Mouse (Mus musculus): ENCODE data around the gene Gpt2. TPM values are rescaled to one million over a fixed set of nuclear protein-coding genes. Genes with fewer than 3 reads are reported as not detected.
A peak's percentile ranks its signal among the peaks of the same experiment; 100 is the strongest.

Gene Gpt2
- polyA plus RNA-seq, 1 experiment from 2014 or later: 5.7 TPM

GRCm38 (mm10) chr8:85478397-85478796, 14.0 kb upstream of the Gpt2 start:
- H3K4me3 ChIP-seq (ENCODE audit: low read length): no peak overlapping the region
- H3K4me2 ChIP-seq (ENCODE audit: low read depth, low read length): no peak overlapping the region
- H3K9ac ChIP-seq (ENCODE audit: low read length): no peak overlapping the region
- H3K9me3 ChIP-seq (replicated peaks; ENCODE audit: control insufficient read depth, low read length): no peaks in the 10 kb centered on the region
- ATAC-seq (replicated peaks; ENCODE audit: extremely low read depth, insufficient read depth, low FRiP score): no peak
- no peaks in the 10 kb centered on the region for H3K27me3 ChIP-seq (ENCODE audit: control insufficient read depth, insufficient read depth, low read length)
- 81% methylated on average over 2 of the region's 2 CpGs for WGBS
- H3K27ac ChIP-seq (ENCODE audit: low read length): no peak overlapping the region
- H3K4me1 ChIP-seq (ENCODE audit: control insufficient read depth, insufficient read depth, low read length): no peaks in the 10 kb centered on the region
- no peaks in the 10 kb centered on the region for H3K36me3 ChIP-seq (ENCODE audit: control insufficient read depth, insufficient read depth)

GRCm38 (mm10) chr8:85479710-85480109, 12.7 kb upstream of the Gpt2 start:
- no peak for ATAC-seq (replicated peaks; ENCODE audit: extremely low read depth, insufficient read depth, low FRiP score)
- no peak overlapping the region for H3K27ac ChIP-seq (ENCODE audit: low read length)
- no peak overlapping the region for H3K9ac ChIP-seq (ENCODE audit: low read length)
- H3K4me2 ChIP-seq (ENCODE audit: low read depth, low read length): no peak overlapping the region
- 65% methylated on average over 2 of the region's 2 CpGs for WGBS
- H3K4me1 ChIP-seq (ENCODE audit: control insufficient read depth, insufficient read depth, low read length): no peaks in the 10 kb centered on the region
- H3K36me3 ChIP-seq (ENCODE audit: control insufficient read depth, insufficient read depth): no peaks in the 10 kb centered on the region
- H3K4me3 ChIP-seq (ENCODE audit: low read length): no peak overlapping the region
- no peaks in the 10 kb centered on the region for H3K9me3 ChIP-seq (replicated peaks; ENCODE audit: control insufficient read depth, low read length)
- H3K27me3 ChIP-seq (ENCODE audit: control insufficient read depth, insufficient read depth, low read length): no peaks in the 10 kb centered on the region

GRCm38 (mm10) chr8:85481900-85482299, 10.5 kb upstream of the Gpt2 start:
- 0 out of 2 replicates have a peak overlapping the region, but pooled peaks have one; percentile 22 for H3K9ac ChIP-seq (ENCODE audit: low read length)

GRCm38 (mm10) chr8:85482427-85482826, 9.9 kb upstream of the Gpt2 start:
- no peaks in the 10 kb centered on the region for H3K36me3 ChIP-seq (ENCODE audit: control insufficient read depth, insufficient read depth)
- no peak overlapping the region for H3K27ac ChIP-seq (ENCODE audit: low read length)
- H3K4me2 ChIP-seq (ENCODE audit: low read depth, low read length): peak overlapping the region; percentile 52
- H3K9me3 ChIP-seq (replicated peaks; ENCODE audit: control insufficient read depth, low read length): no peaks in the 10 kb centered on the region
- no peak for ATAC-seq (replicated peaks; ENCODE audit: extremely low read depth, insufficient read depth, low FRiP score)
- no peak overlapping the region for H3K4me3 ChIP-seq (ENCODE audit: low read length)
- no peaks in the 10 kb centered on the region for H3K4me1 ChIP-seq (ENCODE audit: control insufficient read depth, insufficient read depth, low read length)
- H3K9ac ChIP-seq (ENCODE audit: low read length): no peak overlapping the region
- H3K27me3 ChIP-seq (ENCODE audit: control insufficient read depth, insufficient read depth, low read length): no peaks in the 10 kb centered on the region
- 62% methylated on average over 6 of the region's 6 CpGs for WGBS

More at GRCm38 (mm10) chr8:85481900-85482299, 10.5 kb upstream of the Gpt2 start:
- 15% methylated on average over 10 of the region's 10 CpGs for WGBS
- H3K4me2 ChIP-seq (ENCODE audit: low read depth, low read length): peak overlapping the region; percentile 52
- no peaks in the 10 kb centered on the region for H3K4me1 ChIP-seq (ENCODE audit: control insufficient read depth, insufficient read depth, low read length)
- H3K27ac ChIP-seq (ENCODE audit: low read length): no peak overlapping the region
- peak; percentile 65 for ATAC-seq (replicated peaks; ENCODE audit: extremely low read depth, insufficient read depth, low FRiP score)
- H3K4me3 ChIP-seq (ENCODE audit: low read length): peak overlapping the region; percentile 16
- no peaks in the 10 kb centered on the region for H3K36me3 ChIP-seq (ENCODE audit: control insufficient read depth, insufficient read depth)
- no peaks in the 10 kb centered on the region for H3K27me3 ChIP-seq (ENCODE audit: control insufficient read depth, insufficient read depth, low read length)
- H3K9me3 ChIP-seq (replicated peaks; ENCODE audit: control insufficient read depth, low read length): no peaks in the 10 kb centered on the region

- H3K27ac ChIP-seq (ENCODE audit: low read length): no peak overlapping the region
- no peaks in the 10 kb centered on the region for H3K4me1 ChIP-seq (ENCODE audit: control insufficient read depth, insufficient read depth, low read length)
- H3K27me3 ChIP-seq (ENCODE audit: control insufficient read depth, insufficient read depth, low read length): no peaks in the 10 kb centered on the region
- no peaks in the 10 kb centered on the region for H3K36me3 ChIP-seq (ENCODE audit: control insufficient read depth, insufficient read depth)
- H3K4me3 ChIP-seq (ENCODE audit: low read length): no peak overlapping the region
- H3K4me2 ChIP-seq (ENCODE audit: low read depth, low read length): no peak overlapping the region
- ATAC-seq (replicated peaks; ENCODE audit: extremely low read depth, insufficient read depth, low FRiP score): no peak
- H3K9ac ChIP-seq (ENCODE audit: low read length): no peak overlapping the region
- 79% methylated on average over 20 of the region's 20 CpGs for WGBS
- H3K9me3 ChIP-seq (replicated peaks; ENCODE audit: control insufficient read depth, low read length): peaks cover 3% of the 10 kb centered on the region; the same call in 1 of the 2 replicates
These were observed 4.3 kb upstream of the Gpt2 start for GRCm38 (mm10) chr8:85487906-85488620.

GRCm38 (mm10) chr8:85488631-85489030, 3.7 kb upstream of the Gpt2 start:
- H3K4me1 ChIP-seq (ENCODE audit: control insufficient read depth, insufficient read depth, low read length): peaks cover 3% of the 10 kb centered on the region; the same call in 1 of the 2 replicates
- H3K4me2 ChIP-seq (ENCODE audit: low read depth, low read length): no peak overlapping the region
- peaks cover 3% of the 10 kb centered on the region; the same call in 1 of the 2 replicates for H3K9me3 ChIP-seq (replicated peaks; ENCODE audit: control insufficient read depth, low read length)
- no peaks in the 10 kb centered on the region for H3K27me3 ChIP-seq (ENCODE audit: control insufficient read depth, insufficient read depth, low read length)
- H3K4me3 ChIP-seq (ENCODE audit: low read length): no peak overlapping the region
- no peak for ATAC-seq (replicated peaks; ENCODE audit: extremely low read depth, insufficient read depth, low FRiP score)
- no peak overlapping the region for H3K9ac ChIP-seq (ENCODE audit: low read length)
- no peak overlapping the region for H3K27ac ChIP-seq (ENCODE audit: low read length)
- H3K36me3 ChIP-seq (ENCODE audit: control insufficient read depth, insufficient read depth): no peaks in the 10 kb centered on the region

- H3K36me3 ChIP-seq (ENCODE audit: control insufficient read depth, insufficient read depth): no peaks in the 10 kb centered on the region
- H3K9me3 ChIP-seq (replicated peaks; ENCODE audit: control insufficient read depth, low read length): peaks cover 3% of the 10 kb centered on the region; the same call in 1 of the 2 replicates
- no peak overlapping the region for H3K27ac ChIP-seq (ENCODE audit: low read length)
- H3K9ac ChIP-seq (ENCODE audit: low read length): no peak overlapping the region
- no peak overlapping the region for H3K4me3 ChIP-seq (ENCODE audit: low read length)
- no peak for ATAC-seq (replicated peaks; ENCODE audit: extremely low read depth, insufficient read depth, low FRiP score)
- WGBS: 95% methylated on average over 8 of the region's 8 CpGs
- no peaks in the 10 kb centered on the region for H3K27me3 ChIP-seq (ENCODE audit: control insufficient read depth, insufficient read depth, low read length)
- H3K4me1 ChIP-seq (ENCODE audit: control insufficient read depth, insufficient read depth, low read length): peaks cover 3% of the 10 kb centered on the region; the same call in 1 of the 2 replicates
- no peak overlapping the region for H3K4me2 ChIP-seq (ENCODE audit: low read depth, low read length)
These were observed 2.8 kb upstream of the Gpt2 start for GRCm38 (mm10) chr8:85489546-85489945.

GRCm38 (mm10) chr8:85492940-85493931, 860 bp downstream of the Gpt2 start:
- Histone ChIP-seq H3K27me3 (ENCODE audit: control insufficient read depth, insufficient read depth, low read length) (no peaks in the 10 kb centered on the region), H3K4me1 (ENCODE audit: control insufficient read depth, insufficient read depth, low read length) (peaks cover 3% of the 10 kb centered on the region; the same call in 1 of the 2 replicates), H3K4me2 (ENCODE audit: low read depth, low read length) (peak overlapping the region; percentile 100), H3K4me3 (ENCODE audit: low read length) (peak overlapping the region; percentile 85), H3K36me3 (ENCODE audit: control insufficient read depth, insufficient read depth) (no peaks in the 10 kb centered on the region), H3K9me3 (replicated peaks; ENCODE audit: control insufficient read depth, low read length) (peaks cover 3% of the 10 kb centered on the region; the same call in 1 of the 2 replicates), H3K27ac (ENCODE audit: low read length) (no peak overlapping the region), H3K9ac (ENCODE audit: low read length) (peak overlapping the region; percentile 75)
- WGBS: 9% methylated on average over 49 of the region's 49 CpGs
- peak; percentile 25 for ATAC-seq (replicated peaks; ENCODE audit: extremely low read depth, insufficient read depth, low FRiP score)

All from heart, embryonic 16.5 days (tissue).